Mouse (Mus musculus) C3H10T1/2 (cell line): ENCODE data around the gene Brd4. TPM values are rescaled to one million over a fixed set of nuclear protein-coding genes. Genes with fewer than 3 reads are reported as not detected.

ENCODE experiments used
- polyA plus RNA-seq, 2 experiments: library from polyadenylated mRNA; unstranded; fragments of >200 nt; fragmentation: generic; extraction: Trizol; gene quantifications; one replicate each; pipeline ENCODE4 v1.2.1; 2012; ENCODE audit warnings: missing spikeins in 2 of 2

Gene Brd4
- polyA plus RNA-seq, result 10 to 100 TPM; 35.0 to 86.0 TPM

GRCm38 (mm10) chr17:32284262-32285137 lies at the start of gene Brd4:
Brd4 (minus strand) TSS chr17:32284722.

GRCm38 (mm10) chr17:32320597-32321389 lies 36.3 kb upstream of the Brd4 start, which contains the start of gene Akap8:
Akap8 (minus strand) TSS chr17:32321238.

GRCm38 (mm10) chr17:32188863-32189636 lies 95.5 kb downstream of the Brd4 start, which contains the start of gene Ephx3:
Ephx3 (minus strand) TSS chr17:32189549.

GRCm38 (mm10) chr17:32166687-32167086 lies 117.8 kb downstream of the Brd4 start, which contains the start of gene Notch3:
Notch3 (minus strand) TSS chr17:32166852.

Other genes starting within 250 kb of the Brd4 start
- 10 to 100 TPM in 1 of 2 experiments, 1 to 10 TPM in 1; 9.6 to 17.7 TPM for gene Rrp1b, start 248.6 kb downstream of the Brd4 start, polyA plus RNA-seq
- 1 to 10 TPM in 1 of 2 experiments, under 1 TPM in 1; 0.18 to 1.3 TPM for gene Hsf2bp, start 248.4 kb downstream of the Brd4 start, polyA plus RNA-seq
- gene Notch3, start 117.9 kb downstream of the Brd4 start, polyA plus RNA-seq, result 10 to 100 TPM in 1 of 2 experiments, under 1 TPM in 1; 0.26 to 20.7 TPM
- under 1 TPM; 0.02 to 0.14 TPM for gene Ephx3, start 95.2 kb downstream of the Brd4 start, polyA plus RNA-seq
- 10 to 100 TPM in 1 of 2 experiments, 1 to 10 TPM in 1; 3.0 to 21.2 TPM for gene Akap8, start 36.5 kb upstream of the Brd4 start, polyA plus RNA-seq
- gene Akap8l, start 65.9 kb upstream of the Brd4 start, polyA plus RNA-seq, result 10 to 100 TPM in 1 of 2 experiments, 1 to 10 TPM in 1; 9.4 to 74.3 TPM
- 10 to 100 TPM; 13.1 to 49.6 TPM for gene Wiz, start 104.7 kb upstream of the Brd4 start, polyA plus RNA-seq
- gene Rasal3, start 118.9 kb upstream of the Brd4 start, polyA plus RNA-seq, result under 1 TPM in 1 of 2 experiments, not detected in 1; 0.24 TPM
- not detected for gene Pglyrp2, start 139.4 kb upstream of the Brd4 start, polyA plus RNA-seq
- gene Cyp4f39, start 168.0 kb upstream of the Brd4 start, polyA plus RNA-seq, result not detected
- gene Cyp4f17, start 221.3 kb upstream of the Brd4 start, polyA plus RNA-seq, result 1 to 10 TPM in 1 of 2 experiments, under 1 TPM in 1; 0.28 to 6.4 TPM